Mouse (Mus musculus) brown adipose tissue, adult 24 weeks (tissue): ENCODE results near the gene B3galt6. TPM values are rescaled to one million over a fixed set of nuclear protein-coding genes. Genes with fewer than 3 reads are reported as not detected.

Experiments
- H3K27ac ChIP-seq: fragments of 200-500 bp; replicated peaks from 2 replicates; pipeline ENCODE4 v1.5.1; 2012; ENCODE audit warnings: low read depth, mild to moderate bottlenecking, low read length
- H3K4me1 ChIP-seq: fragments of 200-500 bp; 2 replicates; pipeline ENCODE4 v1.6.1; 2012; ENCODE audit warnings: low read length, mixed read lengths; ENCODE audit not compliant: control insufficient read depth, insufficient read depth, insufficient read length
- H3K4me3 ChIP-seq: fragments of 200-500 bp; 2 replicates; pipeline ENCODE4 v1.5.1; 2012; ENCODE audit warnings: low read depth, mild to moderate bottlenecking, low read length, moderate library complexity; ENCODE audit not compliant: insufficient read depth
- polyA plus RNA-seq: library from polyadenylated mRNA; stranded (reverse); fragments of >200 nt; gene quantifications from 2 replicates; pipeline ENCODE4 v1.2.4, GENCODE M21; 2012; ENCODE audit not compliant: missing spikeins, insufficient read depth, insufficient read length

The B3galt6 gene
- polyA plus RNA-seq, 1 experiment = 3.0 TPM

- Histone ChIP-seq H3K4me3 (peak overlapping the region; percentile 67), H3K27ac (0 out of 2 replicates have a peak overlapping the region, but pooled peaks have one; percentile 10), H3K4me1 (no peaks in the 10 kb centered on the region; the same call in 1 of the 2 replicates)
These were observed 29.3 kb downstream of the B3galt6 start for GRCm38 (mm10) chr4:155963106-155963505.

DNA sequence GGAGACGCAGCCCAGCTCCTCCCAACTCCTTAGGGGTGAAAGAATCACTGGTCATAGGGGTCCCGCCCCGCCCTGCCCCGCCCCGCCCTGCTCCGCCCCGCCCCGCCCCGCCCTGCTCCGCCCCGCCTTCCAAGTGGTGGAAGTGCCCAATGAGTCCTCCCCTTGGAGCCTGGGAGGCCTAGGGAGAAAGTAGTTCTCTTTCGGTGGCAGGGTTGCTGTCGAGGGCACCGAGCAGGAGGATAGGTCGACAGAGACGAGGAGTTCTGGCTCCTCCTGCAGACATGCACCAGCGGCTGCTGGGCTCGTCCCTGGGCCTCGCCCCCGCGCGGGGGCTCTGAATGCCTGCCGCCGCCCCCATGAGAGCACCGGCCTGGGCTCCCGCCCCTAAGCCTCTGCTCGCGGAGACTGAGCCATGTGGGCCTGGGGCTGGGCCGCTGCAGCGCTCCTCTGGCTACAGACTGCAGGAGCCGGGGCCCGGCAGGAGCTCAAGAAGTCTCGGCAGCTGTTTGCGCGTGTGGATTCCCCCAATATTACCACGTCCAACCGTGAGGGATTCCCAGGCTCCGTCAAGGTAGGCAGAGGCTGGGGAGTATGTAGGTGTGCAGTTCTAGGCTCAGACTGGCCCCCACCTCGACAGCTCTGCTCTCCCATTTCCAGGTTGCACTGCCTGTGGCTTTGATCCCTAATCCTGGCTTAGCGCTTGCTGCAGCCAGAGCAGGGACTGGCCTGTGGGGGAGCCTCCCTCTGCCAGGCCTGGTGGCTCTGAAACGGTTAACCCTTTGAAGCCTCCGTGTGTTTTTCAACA, 30.1 kb downstream of the B3galt6 start, which contains the start of gene C1qtnf12:
TSS of gene C1qtnf12 (plus strand) at position 152 of the 805 bp plus-strand sequence.
- H3K27ac ChIP-seq = 0 out of 2 replicates have a peak within 1 kb of the TSS, but pooled peaks have one; percentile 10
- peak within 1 kb of the TSS; percentile 67 for H3K4me3 ChIP-seq
- H3K4me1 ChIP-seq = no peaks in the 10 kb centered on the region; the same call in 1 of the 2 replicates

- no peaks in the 10 kb centered on the region; the same call in 1 of the 2 replicates for H3K4me1 ChIP-seq
These were observed 33.2 kb downstream of the B3galt6 start for GRCm38 (mm10) chr4:155959275-155959674.

DNA sequence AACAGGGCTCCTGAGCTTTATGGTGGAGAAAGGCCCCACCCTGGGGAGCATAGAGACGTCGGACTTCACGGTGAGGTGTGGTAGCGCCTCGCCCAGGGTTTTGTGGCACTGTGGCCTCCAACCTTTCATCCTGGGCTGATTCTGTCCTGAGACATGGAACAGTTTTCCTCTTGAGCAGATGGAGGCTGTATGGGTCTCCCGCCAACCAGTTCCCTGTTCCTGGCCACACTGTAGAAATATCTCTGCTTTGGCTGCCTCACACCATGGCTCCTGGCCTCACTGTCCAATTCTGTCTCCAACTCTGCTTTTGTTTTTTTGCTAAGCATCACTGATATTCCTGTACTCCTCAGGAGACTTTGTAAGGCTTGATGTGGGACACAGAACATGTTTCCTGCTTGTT, 37.0 kb downstream of the B3galt6 start:
- H3K4me1 ChIP-seq = no peaks in the 10 kb centered on the region
- no peak overlapping the region for H3K4me3 ChIP-seq
- H3K27ac ChIP-seq = no peak overlapping the region

More at GRCm38 (mm10) chr4:155959275-155959674, 33.2 kb downstream of the B3galt6 start:
- H3K27ac ChIP-seq = no peak overlapping the region
- no peak overlapping the region for H3K4me3 ChIP-seq

DNA sequence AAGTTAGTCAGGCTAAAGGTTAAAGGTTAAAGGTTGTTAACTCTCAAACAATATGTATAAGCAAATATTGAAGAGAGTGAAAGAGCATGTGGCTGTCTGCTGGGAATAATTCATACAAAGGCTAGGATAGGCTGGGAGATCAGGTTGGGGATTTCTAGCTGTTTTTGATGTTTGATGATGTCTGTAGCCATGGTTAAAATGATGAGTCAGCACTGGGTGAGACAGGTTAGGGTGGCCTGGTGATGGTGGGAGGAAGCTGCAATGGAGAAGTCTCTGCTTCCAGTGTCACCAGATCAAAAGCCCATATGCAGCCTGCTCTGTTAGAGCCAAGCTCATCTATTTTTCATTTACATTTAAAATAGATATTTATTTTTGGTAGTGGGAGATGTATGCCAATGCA, 45.4 kb downstream of the B3galt6 start:
- peaks cover 5% of the 10 kb centered on the region for H3K4me1 ChIP-seq
- no peak overlapping the region for H3K4me3 ChIP-seq
- H3K27ac ChIP-seq = no peak overlapping the region

DNA sequence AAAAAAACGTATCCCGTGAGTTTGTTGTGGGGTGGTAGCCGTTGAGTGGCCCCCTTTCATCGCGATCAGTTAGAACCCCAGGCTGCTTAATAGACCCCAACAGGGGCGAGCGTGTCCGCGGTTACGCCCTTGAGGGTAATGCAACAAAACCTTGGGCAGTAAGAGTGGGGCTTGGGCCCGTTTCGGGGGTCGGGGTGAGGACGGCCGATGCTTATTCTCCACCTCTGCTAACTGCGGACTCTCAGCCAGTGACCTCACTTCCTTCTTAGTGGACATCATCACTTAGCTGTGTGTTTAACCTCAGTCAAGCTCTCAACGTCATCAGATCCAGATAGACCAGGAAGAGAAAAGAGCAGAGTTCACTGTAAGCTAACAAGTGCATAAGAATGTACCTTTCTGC, 48.2 kb downstream of the B3galt6 start:
- Histone ChIP-seq H3K27ac (no peak overlapping the region; the same call in 1 of the 2 replicates), H3K4me1 (peaks cover 5% of the 10 kb centered on the region), H3K4me3 (peak overlapping the region; percentile 62)

DNA sequence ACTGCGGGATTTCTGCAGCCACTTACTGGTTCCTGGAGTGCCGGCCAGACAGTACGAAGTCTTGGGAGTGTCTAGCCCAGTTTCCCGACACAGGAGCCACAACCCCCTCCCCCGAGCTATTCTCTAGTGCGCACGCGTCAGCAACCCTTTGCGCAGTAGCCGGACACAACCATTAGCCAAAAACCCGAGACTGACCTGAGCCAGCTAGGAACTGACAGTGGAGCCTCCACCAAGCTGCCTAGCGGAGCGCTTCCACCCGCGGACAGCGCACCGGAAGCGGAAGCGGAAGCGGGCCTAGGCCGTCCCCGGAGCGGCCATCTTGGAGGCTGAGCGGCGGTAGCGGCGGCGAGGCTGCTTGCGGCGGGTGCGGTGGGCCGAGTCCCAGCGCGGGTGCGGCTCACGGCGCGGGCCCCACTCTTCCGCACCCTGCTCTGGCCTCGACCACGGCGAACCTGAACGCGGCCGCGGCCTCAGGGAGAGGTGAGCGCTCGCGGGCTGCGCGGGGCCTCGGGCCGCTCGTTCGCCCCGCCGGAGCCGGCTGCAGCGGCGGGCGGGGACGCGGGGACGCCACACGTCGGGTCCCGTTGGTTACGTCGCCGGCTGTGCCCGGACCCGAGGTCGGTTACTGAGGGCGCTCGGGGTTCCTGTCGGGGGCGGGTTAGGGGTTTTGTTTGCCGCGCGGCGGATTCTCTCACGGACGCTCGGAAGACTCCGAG, 48.8 kb downstream of the B3galt6 start, which contains the start of gene Ube2j2:
TSS of gene Ube2j2 (plus strand) at position 298 of the 716 bp plus-strand sequence.
- peak within 1 kb of the TSS; percentile 61 for H3K27ac ChIP-seq
- peak within 1 kb of the TSS; percentile 65 for H3K4me3 ChIP-seq
- peaks cover 5% of the 10 kb centered on the region for H3K4me1 ChIP-seq

GRCm38 (mm10) chr4:155943049-155943452, 49.4 kb downstream of the B3galt6 start:
- H3K27ac ChIP-seq = peak overlapping the region; percentile 61
- H3K4me1 ChIP-seq = peaks cover 5% of the 10 kb centered on the region
- H3K4me3 ChIP-seq = peak overlapping the region; percentile 65

Other genes starting within 250 kb of the B3galt6 start
- gene Atad3a, start 231.6 kb downstream of the B3galt6 start, polyA plus RNA-seq = 57.0 and 74.0 TPM in 2 replicates
- gene Vwa1, start 218.0 kb downstream of the B3galt6 start, polyA plus RNA-seq = 2.3 and 3.9 TPM in 2 replicates
- gene Tmem88b, start 206.8 kb downstream of the B3galt6 start, polyA plus RNA-seq = 0.42 and 0.67 TPM in 2 replicates
- not detected in 2 replicates for gene Ankrd65, start 202.2 kb downstream of the B3galt6 start, polyA plus RNA-seq
- gene Mrpl20, start 189.8 kb downstream of the B3galt6 start, polyA plus RNA-seq = 367 and 416 TPM in 2 replicates
- gene Ccnl2, start 180.2 kb downstream of the B3galt6 start, polyA plus RNA-seq = 28.2 and 61.6 TPM in 2 replicates
- 259 and 309 TPM in 2 replicates for gene Aurkaip1, start 161.4 kb downstream of the B3galt6 start, polyA plus RNA-seq
- gene Mxra8, start 153.0 kb downstream of the B3galt6 start, polyA plus RNA-seq = 17.3 and 22.3 TPM in 2 replicates
- gene Dvl1, start 145.2 kb downstream of the B3galt6 start, polyA plus RNA-seq = 19.2 and 20.2 TPM in 2 replicates
- gene Tas1r3, start 129.3 kb downstream of the B3galt6 start, polyA plus RNA-seq = not detected in 2 replicates
- gene Cptp, start 123.2 kb downstream of the B3galt6 start, polyA plus RNA-seq = 6.0 and 11.5 TPM in 2 replicates
- 12.9 and 15.1 TPM in 2 replicates for gene Ints11, start 123.1 kb downstream of the B3galt6 start, polyA plus RNA-seq
- gene Pusl1, start 100.9 kb downstream of the B3galt6 start, polyA plus RNA-seq = 5.7 and 7.8 TPM in 2 replicates
- 2.9 and 5.2 TPM in 2 replicates for gene Acap3, start 100.8 kb downstream of the B3galt6 start, polyA plus RNA-seq
- 34.8 and 46.2 TPM in 2 replicates for gene Ube2j2, start 48.8 kb downstream of the B3galt6 start, polyA plus RNA-seq
- gene C1qtnf12, start 30.3 kb downstream of the B3galt6 start, polyA plus RNA-seq = 99.7 and 136 TPM in 2 replicates
- 138 and 141 TPM in 2 replicates for gene Sdf4, start 223 bp upstream of the B3galt6 start, polyA plus RNA-seq
- not detected in 2 replicates for gene Tnfrsf4, start 21.2 kb upstream of the B3galt6 start, polyA plus RNA-seq
- gene Tnfrsf18, start 33.5 kb upstream of the B3galt6 start, polyA plus RNA-seq = not detected in 2 replicates
- gene Ttll10, start 66.8 kb upstream of the B3galt6 start, polyA plus RNA-seq = not detected in 2 replicates
- gene 9430015G10Rik, start 117.3 kb upstream of the B3galt6 start, polyA plus RNA-seq = 0.48 and 3.6 TPM in 2 replicates
- not detected in 2 replicates for gene Rnf223, start 137.9 kb upstream of the B3galt6 start, polyA plus RNA-seq
- gene Agrn, start 204.8 kb upstream of the B3galt6 start, polyA plus RNA-seq = 9.5 and 18.5 TPM in 2 replicates
- 6.1 and 11.7 TPM in 2 replicates for gene Isg15, start 208.2 kb upstream of the B3galt6 start, polyA plus RNA-seq
- 1.9 and 5.5 TPM in 2 replicates for gene AW011738, start 210.7 kb upstream of the B3galt6 start, polyA plus RNA-seq
- 9.9 and 25.7 TPM in 2 replicates for gene Perm1, start 223.2 kb upstream of the B3galt6 start, polyA plus RNA-seq
- gene Plekhn1, start 242.2 kb upstream of the B3galt6 start, polyA plus RNA-seq = 7.8 and 8.7 TPM in 2 replicates
- gene Noc2l, start 243.4 kb upstream of the B3galt6 start, polyA plus RNA-seq = 13.8 and 14.6 TPM in 2 replicates